Mouse (Mus musculus) megakaryocyte progenitor cell, adult 5-6 weeks (primary cell): Measurements from ENCODE around the gene Cmtm6. TPM values are rescaled to one million over a fixed set of nuclear protein-coding genes. Genes with fewer than 3 reads are reported as not detected.

Source experiments
- ATAC-seq: replicated peaks from 2 replicates; pipeline ENCODE4 v1.8.0; 2016; ENCODE audit warnings: mild to moderate bottlenecking, moderate TSS enrichment, inconsistent platforms; ENCODE audit not compliant: poor library complexity
- total RNA-seq, 2 experiments: library from RNA; stranded (forward) in 1 of 2; stranded (reverse) in 1 of 2; fragments of 157-497, 149-512 nt in 1 of 2; fragments of 200-1000 nt in 1 of 2; gene quantifications; 2 replicates each; pipeline versions ENCODE4 v1.2.3 to v1.2.4; 2015 to 2017

The Cmtm6 gene
- total RNA-seq, 2 experiments from 2014 or later = 31.1 to 43.1 TPM

DNA sequence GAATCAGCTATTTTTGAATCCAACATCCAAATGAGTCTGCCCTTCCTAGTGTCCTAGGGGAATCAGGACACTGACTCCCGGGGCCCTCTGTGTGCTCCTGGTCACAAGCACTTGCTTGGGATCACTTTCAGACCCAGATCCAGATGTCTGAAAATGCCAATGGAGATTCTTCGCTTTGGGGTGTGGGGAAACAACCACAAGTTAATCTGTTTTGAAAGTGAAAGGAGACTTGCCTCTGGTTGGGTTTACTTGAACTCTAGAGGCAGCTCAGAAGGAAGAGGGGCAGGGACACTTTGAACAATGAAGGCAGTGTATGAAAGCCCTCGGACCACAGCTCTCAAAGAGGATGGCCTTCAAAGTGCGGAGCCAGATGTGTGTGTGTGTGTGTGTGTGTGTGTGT is 63.6 kb downstream of the Cmtm6 start:
- peak; percentile 9 for ATAC-seq

GRCm38 (mm10) chr9:114796473-114797050 is 65.6 kb downstream of the Cmtm6 start:
- ATAC-seq = no peak

- ATAC-seq = peak; percentile 90
Measured at GRCm38 (mm10) chr9:114797329-114798004, 66.6 kb downstream of the Cmtm6 start.

DNA sequence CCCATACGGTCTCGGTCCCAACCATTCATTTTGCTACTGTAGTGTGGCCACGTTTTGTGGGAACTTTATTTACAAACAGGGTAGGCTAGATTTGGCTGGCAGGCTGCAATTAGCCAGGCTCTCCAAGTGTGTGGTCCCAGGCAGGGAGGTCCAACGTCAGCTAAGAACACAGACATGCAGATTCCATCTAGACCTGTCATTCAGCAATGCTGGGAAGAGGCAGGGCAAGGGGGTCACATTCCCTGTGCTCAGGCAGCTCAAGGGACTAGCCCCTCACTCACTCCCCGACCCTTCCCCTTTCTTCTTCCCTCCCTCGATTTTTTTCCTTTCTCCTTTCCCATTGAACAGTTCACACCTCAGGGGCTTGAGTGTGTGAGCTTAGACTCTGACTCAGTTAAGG is 67.9 kb downstream of the Cmtm6 start:
- ATAC-seq = no peak

Other genes starting within 250 kb of the Cmtm6 start
- gene Ccr4, start 226.2 kb upstream of the Cmtm6 start, total RNA-seq (2015) = not detected in 2 replicates
- not detected in 2 replicates for gene Ccr4, start 226.2 kb upstream of the Cmtm6 start, total RNA-seq (2017)
- gene C130032M10Rik, start 215.4 kb upstream of the Cmtm6 start, total RNA-seq (2015) = not detected in 2 replicates
- not detected in 2 replicates for gene C130032M10Rik, start 215.4 kb upstream of the Cmtm6 start, total RNA-seq (2017)
- 0.02 TPM in 1 of 2 replicates, not detected in the other for gene Trim71, start 166.7 kb upstream of the Cmtm6 start, total RNA-seq (2015)
- not detected in 2 replicates for gene Trim71, start 166.7 kb upstream of the Cmtm6 start, total RNA-seq (2017)
- 23.3 and 23.7 TPM in 2 replicates for gene Cnot10, start 90.9 kb upstream of the Cmtm6 start, total RNA-seq (2015)
- 48.1 and 55.7 TPM in 2 replicates for gene Cnot10, start 90.9 kb upstream of the Cmtm6 start, total RNA-seq (2017)
- 28.5 and 29.1 TPM in 2 replicates for gene Dync1li1, start 42.3 kb upstream of the Cmtm6 start, total RNA-seq (2015)
- gene Dync1li1, start 42.3 kb upstream of the Cmtm6 start, total RNA-seq (2017) = 47.4 and 50.9 TPM in 2 replicates
- gene Cmtm7, start 50.7 kb downstream of the Cmtm6 start, total RNA-seq (2015) = 499 and 542 TPM in 2 replicates
- gene Cmtm7, start 50.7 kb downstream of the Cmtm6 start, total RNA-seq (2017) = 712 and 803 TPM in 2 replicates
- gene Cmtm8, start 113.0 kb downstream of the Cmtm6 start, total RNA-seq (2015) = 1.0 and 2.8 TPM in 2 replicates
- 0.79 and 2.0 TPM in 2 replicates for gene Cmtm8, start 113.0 kb downstream of the Cmtm6 start, total RNA-seq (2017)
- 23.9 and 25.2 TPM in 2 replicates for gene Gpd1l, start 202.9 kb downstream of the Cmtm6 start, total RNA-seq (2015)
- gene Gpd1l, start 202.9 kb downstream of the Cmtm6 start, total RNA-seq (2017) = 30.0 and 30.9 TPM in 2 replicates
- gene Osbpl10, start 247.5 kb downstream of the Cmtm6 start, total RNA-seq (2015) = not detected in 2 replicates
- not detected in 2 replicates for gene Osbpl10, start 247.5 kb downstream of the Cmtm6 start, total RNA-seq (2017)